Mouse (Mus musculus) hindbrain, embryonic 15.5 days (tissue): ENCODE results near the gene Mcts1. TPM values are rescaled to one million over a fixed set of nuclear protein-coding genes. Genes with fewer than 3 reads are reported as not detected.

Experiments used
- polyA plus RNA-seq: library from polyadenylated mRNA; unstranded; fragments of >200 nt; fragmentation: Nextera tagmentation; extraction: Ambion mirVana; gene quantifications from 2 replicates; pipeline ENCODE4 v1.2.1, GENCODE M21; 2015

Mcts1 gene
- polyA plus RNA-seq, 1 experiment from 2014 or later = 174 TPM

Other genes starting within 250 kb of the Mcts1 start
- 63.3 and 64.3 TPM in 2 replicates for gene Lamp2, start 144.1 kb upstream of the Mcts1 start, polyA plus RNA-seq
- gene Cul4b, start 24.4 kb upstream of the Mcts1 start, polyA plus RNA-seq = 16.4 and 16.9 TPM in 2 replicates
- 29.1 and 31.5 TPM in 2 replicates for gene C1galt1c1, start 34.5 kb downstream of the Mcts1 start, polyA plus RNA-seq
- 0.12 TPM in 1 of 2 replicates, not detected in the other for gene 6030498E09Rik, start 172.1 kb downstream of the Mcts1 start, polyA plus RNA-seq